Mouse (Mus musculus) heart, embryonic 11.5 days (tissue): ENCODE data around the gene Tbc1d14. TPM values are rescaled to one million over a fixed set of nuclear protein-coding genes. Genes with fewer than 3 reads are reported as not detected.

Source experiments
- ATAC-seq: fragments of 200-750 bp; cut with Nextera tagmentation; replicated peaks from 2 replicates; pipeline ENCODE4 v1.8.0; 2017; ENCODE audit warnings: moderate library complexity; ENCODE audit not compliant: insufficient number of reproducible peaks, low FRiP score, low TSS enrichment
- H3K27ac ChIP-seq: fragments of 300-500 bp; sonication (generic); 2 replicates; pipeline ENCODE4 v1.5.1; 2014; ENCODE audit warnings: mild to moderate bottlenecking, low read depth, low read length
- H3K27me3 ChIP-seq: fragments of 300-500 bp; sonication (generic); 2 replicates; pipeline ENCODE4 v1.6.1; 2014; ENCODE audit warnings: mild to moderate bottlenecking, low read length, mixed read lengths; ENCODE audit not compliant: control insufficient read depth, insufficient read depth
- H3K36me3 ChIP-seq: fragments of 300-500 bp; sonication (generic); 2 replicates; pipeline ENCODE4 v1.6.1; 2014; ENCODE audit warnings: mild to moderate bottlenecking, low read length, moderate library complexity, mixed read lengths; ENCODE audit not compliant: control insufficient read depth, insufficient read depth
- H3K4me1 ChIP-seq: fragments of 300-500 bp; sonication (generic); 2 replicates; pipeline ENCODE4 v1.6.1; 2014; ENCODE audit warnings: low read length; ENCODE audit not compliant: control insufficient read depth, insufficient read depth
- H3K4me2 ChIP-seq: fragments of 300-500 bp; sonication (generic); 2 replicates; pipeline ENCODE4 v1.6.1; 2014; ENCODE audit warnings: mild to moderate bottlenecking, moderate library complexity
- H3K4me3 ChIP-seq: fragments of 300-500 bp; sonication (generic); 2 replicates; pipeline ENCODE4 v1.5.1; 2014; ENCODE audit warnings: low read depth, low read length
- H3K9ac ChIP-seq: fragments of 300-500 bp; sonication (generic); 2 replicates; pipeline ENCODE4 v1.6.1; 2014; ENCODE audit warnings: mild to moderate bottlenecking, low read depth, low read length, moderate library complexity
- H3K9me3 ChIP-seq: fragments of 300-500 bp; sonication (generic); replicated peaks from 2 replicates; pipeline ENCODE4 v1.6.1; 2016; ENCODE audit warnings: low read length; ENCODE audit not compliant: control insufficient read depth
- WGBS: fragments of 180-500 bp; shearing (Covaris S2); extraction: QIAGEN DNeasy Blood & Tissue Kit; methylation state at CpG from one replicate; pipeline ENCODE4 v1.1.7; 2014; ENCODE audit not compliant: insufficient replicate concordance; 5-methylcytosine and 5-hydroxymethylcytosine counted together
- polyA plus RNA-seq: library from polyadenylated mRNA; unstranded; fragments of >200 nt; fragmentation: Nextera tagmentation; extraction: Ambion mirVana; gene quantifications from 2 replicates; pipeline ENCODE4 v1.2.1, GENCODE M21; 2014

Tbc1d14 gene
- polyA plus RNA-seq, 1 experiment from 2014 or later: 19.8 TPM

- WGBS: 87% methylated on average over 3 of the region's 3 CpGs
- Histone ChIP-seq H3K27me3 (no peaks in the 10 kb centered on the region), H3K27ac (0 out of 2 replicates have a peak overlapping the region, but pooled peaks have one; percentile 29)
These were observed 17.8 kb downstream of the Tbc1d14 start for GRCm38 (mm10) chr5:36575227-36575626.

DNA sequence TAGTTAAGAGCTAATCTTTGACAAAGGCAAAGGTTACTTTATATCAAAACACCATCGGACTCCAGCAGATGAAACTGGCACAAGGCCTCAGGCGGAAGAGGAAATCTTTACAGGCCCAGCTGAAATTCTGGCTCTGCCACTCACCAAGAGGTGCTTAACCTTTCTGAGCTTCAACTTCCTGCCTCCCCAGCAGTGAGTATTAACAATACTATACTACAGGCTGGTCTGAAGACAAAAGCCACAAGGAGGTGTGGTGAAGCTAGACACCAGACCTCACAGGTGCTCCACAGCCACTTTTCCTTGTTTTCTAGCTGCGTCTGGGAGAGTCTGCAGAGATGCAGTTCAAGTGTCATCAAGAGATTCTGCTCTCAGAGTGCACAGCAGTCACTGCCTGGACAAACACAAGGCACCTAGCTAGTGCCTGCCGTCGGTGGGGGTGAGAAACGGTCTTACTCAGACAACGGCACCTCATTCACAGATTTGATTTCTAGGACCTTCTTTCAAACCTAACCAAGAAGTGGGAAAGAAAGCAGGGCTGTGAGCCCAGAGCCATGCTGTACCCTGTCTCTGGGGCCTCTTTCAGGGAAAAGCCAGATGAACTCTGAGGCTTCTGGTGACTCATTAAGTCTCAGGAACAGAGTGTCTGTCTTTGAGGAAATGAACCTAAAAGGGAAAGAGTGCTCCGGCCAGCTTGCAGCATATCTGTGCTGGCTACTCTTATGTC, 18.8 kb downstream of the Tbc1d14 start:
- H3K4me2 ChIP-seq: peak overlapping the region; percentile 22; the same call in 1 of the 2 replicates
- H3K27me3 ChIP-seq: no peaks in the 10 kb centered on the region
- H3K4me1 ChIP-seq: peaks cover 28% of the 10 kb centered on the region
- peak overlapping the region; percentile 34; the same call in 1 of the 2 replicates for H3K9ac ChIP-seq
- peak overlapping the region; percentile 77 for H3K27ac ChIP-seq
- 31% methylated on average over 8 of the region's 8 CpGs for WGBS
- no peak overlapping the region for H3K4me3 ChIP-seq
- H3K9me3 ChIP-seq: no peaks in the 10 kb centered on the region
- no peak for ATAC-seq
- H3K36me3 ChIP-seq: no peaks in the 10 kb centered on the region

More at GRCm38 (mm10) chr5:36575227-36575626, 17.8 kb downstream of the Tbc1d14 start:
- H3K4me2 ChIP-seq: no peak overlapping the region
- H3K4me3 ChIP-seq: no peak overlapping the region
- H3K4me1 ChIP-seq: peaks cover 33% of the 10 kb centered on the region
- H3K36me3 ChIP-seq: no peaks in the 10 kb centered on the region
- no peaks in the 10 kb centered on the region for H3K9me3 ChIP-seq
- ATAC-seq: no peak
- no peak overlapping the region for H3K9ac ChIP-seq

DNA sequence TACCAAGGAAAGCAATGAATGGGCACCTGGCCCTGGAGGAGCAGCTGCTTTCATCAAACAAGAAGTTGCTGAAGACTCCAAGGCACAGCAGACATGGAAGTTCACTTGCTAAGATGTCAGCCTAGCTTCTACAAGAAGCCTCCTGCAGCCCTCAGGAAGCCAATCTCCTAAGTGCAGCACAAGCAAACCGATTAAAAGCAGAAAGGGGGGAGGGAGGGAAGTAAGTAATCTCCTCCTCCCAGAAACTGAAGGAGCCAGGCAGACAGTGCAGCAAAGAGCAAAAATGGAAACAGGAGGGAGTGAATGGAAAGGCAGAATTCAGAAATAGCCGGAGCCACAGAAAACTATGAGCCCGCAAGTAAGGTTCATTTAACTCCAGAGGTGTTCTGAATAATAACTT, 19.7 kb downstream of the Tbc1d14 start:
- 27% methylated on average over 3 of the region's 3 CpGs for WGBS
- no peaks in the 10 kb centered on the region for H3K27me3 ChIP-seq
- H3K9me3 ChIP-seq: no peaks in the 10 kb centered on the region

DNA sequence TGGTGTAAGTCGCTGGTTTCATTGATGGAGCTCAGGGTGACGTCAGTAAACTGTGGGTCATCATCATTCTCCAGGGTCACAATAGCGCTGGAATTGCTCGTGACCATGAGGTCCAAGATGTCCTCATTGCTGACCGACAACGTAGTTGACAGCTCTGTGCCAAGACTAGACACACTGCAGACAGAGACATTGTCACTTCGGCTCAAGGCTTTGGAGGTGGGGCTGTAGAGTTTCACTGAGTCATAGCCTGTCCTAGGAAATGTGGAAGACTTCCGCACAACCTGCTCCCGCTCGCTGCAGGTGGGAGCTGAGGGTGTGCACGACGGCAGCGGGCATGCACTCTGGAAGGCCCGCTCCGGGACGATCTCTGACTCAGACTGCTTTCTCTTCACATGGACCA, 21.7 kb downstream of the Tbc1d14 start:
- WGBS: 91% methylated on average over 16 of the region's 16 CpGs
- Histone ChIP-seq H3K27ac (no peak overlapping the region), H3K4me3 (no peak overlapping the region), H3K9ac (no peak overlapping the region), H3K9me3 (no peaks in the 10 kb centered on the region), H3K4me2 (no peak overlapping the region), H3K4me1 (peaks cover 34% of the 10 kb centered on the region), H3K36me3 (no peaks in the 10 kb centered on the region), H3K27me3 (no peaks in the 10 kb centered on the region)
- no peak for ATAC-seq

More for the DNA sequence above, 19.7 kb downstream of the Tbc1d14 start:
- H3K9ac ChIP-seq: no peak overlapping the region
- no peak for ATAC-seq
- H3K4me3 ChIP-seq: no peak overlapping the region
- H3K4me2 ChIP-seq: no peak overlapping the region
- no peaks in the 10 kb centered on the region for H3K36me3 ChIP-seq
- peaks cover 28% of the 10 kb centered on the region for H3K4me1 ChIP-seq
- peak overlapping the region; percentile 77 for H3K27ac ChIP-seq

DNA sequence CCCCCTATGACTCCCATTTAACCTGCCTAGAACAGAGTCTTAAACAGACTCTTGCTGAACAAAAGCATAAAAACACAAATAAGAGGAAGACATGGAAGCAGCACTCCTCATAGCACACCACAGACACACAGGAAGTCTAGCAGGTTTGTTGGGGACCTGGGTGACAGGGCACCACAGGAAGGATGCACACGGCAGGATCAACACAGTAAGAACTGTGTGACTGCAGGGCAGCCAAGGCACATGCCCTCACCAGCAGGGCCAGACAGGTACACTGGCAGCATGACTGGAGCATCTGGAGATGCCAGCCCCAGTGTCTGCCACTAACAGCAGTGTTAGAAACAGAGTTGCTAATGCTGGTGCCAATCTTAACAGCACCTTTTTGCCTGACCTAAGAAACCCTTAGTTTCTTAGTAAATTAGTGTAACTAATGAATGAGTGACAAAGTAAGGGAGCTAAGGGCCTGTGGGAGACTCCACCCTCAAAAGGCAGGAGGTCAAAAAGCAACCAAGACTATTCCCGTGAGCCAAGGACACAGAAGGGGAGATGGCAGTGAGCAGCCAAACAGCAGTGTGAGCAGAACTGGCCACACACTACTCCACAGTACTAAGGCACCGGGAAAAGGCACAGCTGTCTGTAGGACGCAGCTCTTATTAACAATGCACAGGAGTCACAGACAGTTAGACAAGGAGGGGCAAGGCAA, 22.4 kb downstream of the Tbc1d14 start:
- H3K27me3 ChIP-seq: no peaks in the 10 kb centered on the region
- H3K4me2 ChIP-seq: no peak overlapping the region
- H3K9me3 ChIP-seq: no peaks in the 10 kb centered on the region
- H3K9ac ChIP-seq: no peak overlapping the region
- no peak overlapping the region for H3K4me3 ChIP-seq
- peaks cover 34% of the 10 kb centered on the region for H3K4me1 ChIP-seq
- no peak for ATAC-seq
- whole genome bisulfite sequencing: 82% methylated on average over 4 of the region's 4 CpGs
- no peak overlapping the region for H3K27ac ChIP-seq
- no peaks in the 10 kb centered on the region for H3K36me3 ChIP-seq

- no peaks in the 10 kb centered on the region for H3K36me3 ChIP-seq
- no peak overlapping the region for H3K4me2 ChIP-seq
- H3K27me3 ChIP-seq: no peaks in the 10 kb centered on the region
- H3K4me3 ChIP-seq: no peak overlapping the region
- no peak overlapping the region for H3K27ac ChIP-seq
- no peaks in the 10 kb centered on the region for H3K9me3 ChIP-seq
- 86% methylated on average over 7 of the region's 7 CpGs for WGBS
- no peak for ATAC-seq
- H3K9ac ChIP-seq: no peak overlapping the region
- H3K4me1 ChIP-seq: peaks cover 30% of the 10 kb centered on the region
These were observed 23.0 kb downstream of the Tbc1d14 start for GRCm38 (mm10) chr5:36570098-36570497.

DNA sequence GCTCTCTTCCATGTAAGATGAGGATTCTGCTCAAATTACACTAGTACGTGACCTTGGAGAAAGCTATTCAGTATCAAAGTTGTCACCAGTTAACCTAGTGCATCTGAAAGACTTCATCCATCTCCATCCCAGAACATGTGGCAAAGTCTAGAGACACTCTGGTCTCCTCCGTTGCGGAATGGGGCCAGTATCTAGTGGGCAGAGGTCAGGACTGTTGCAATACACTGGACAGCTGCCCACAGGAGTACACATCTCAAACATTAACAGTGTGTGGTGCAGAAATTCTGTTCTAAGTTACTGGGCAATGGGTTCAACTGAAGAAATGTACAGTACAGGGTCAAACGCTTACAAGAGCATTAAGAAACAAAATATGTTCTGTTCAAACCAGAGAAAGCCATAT, 25.0 kb downstream of the Tbc1d14 start:
- Histone ChIP-seq H3K27me3 (no peaks in the 10 kb centered on the region), H3K4me3 (no peak overlapping the region), H3K4me1 (peaks cover 13% of the 10 kb centered on the region), H3K9me3 (no peaks in the 10 kb centered on the region), H3K36me3 (no peaks in the 10 kb centered on the region), H3K9ac (no peak overlapping the region), H3K4me2 (no peak overlapping the region), H3K27ac (no peak overlapping the region)
- ATAC-seq: no peak
- 76% methylated on average over 4 of the region's 4 CpGs for WGBS

DNA sequence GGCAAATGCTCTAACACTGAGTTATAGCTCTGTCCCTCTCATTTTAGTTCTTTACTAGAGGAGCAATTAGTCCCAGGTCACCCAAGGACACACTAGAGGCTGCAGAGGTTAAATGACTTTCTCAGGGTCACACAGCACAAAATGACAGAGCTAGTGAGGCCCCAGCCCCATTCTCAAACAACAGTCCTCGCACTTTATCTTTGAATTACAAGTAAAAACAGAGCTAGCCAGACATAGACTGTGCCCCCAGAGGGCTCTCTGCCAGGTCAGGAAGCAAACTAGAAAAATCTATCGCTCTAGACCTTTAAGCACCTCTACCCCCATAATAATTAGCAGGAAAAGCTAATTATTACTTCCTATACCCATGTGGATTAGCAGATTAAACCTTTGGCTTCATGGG, 25.4 kb downstream of the Tbc1d14 start:
- Histone ChIP-seq H3K36me3 (no peaks in the 10 kb centered on the region), H3K27ac (no peak overlapping the region), H3K4me2 (no peak overlapping the region), H3K27me3 (no peaks in the 10 kb centered on the region), H3K4me3 (no peak overlapping the region), H3K4me1 (peaks cover 13% of the 10 kb centered on the region), H3K9ac (no peak overlapping the region), H3K9me3 (no peaks in the 10 kb centered on the region)
- 56% methylated on average over 2 of the region's 2 CpGs for WGBS
- no peak for ATAC-seq
